Mouse (Mus musculus) forebrain, embryonic 12.5 days (tissue): ENCODE data around the gene Akap13. TPM values are rescaled to one million over a fixed set of nuclear protein-coding genes. Genes with fewer than 3 reads are reported as not detected.
"Not testable (repeated sequence)": the region's sequence is repeated elsewhere in the genome, so short reads cannot be mapped to it uniquely, and the experiment has no call there.

Experiments used
- ATAC-seq: fragments of 200-750 bp; cut with Nextera tagmentation; 2 replicates; pipeline ENCODE4 v1.8.0; 2017; ENCODE audit warnings: moderate TSS enrichment; ENCODE audit not compliant: low FRiP score
- H3K27ac ChIP-seq: fragments of 300-500 bp; sonication (generic); 2 replicates; pipeline ENCODE4 v1.5.1; 2016; ENCODE audit warnings: mild to moderate bottlenecking
- H3K27me3 ChIP-seq: fragments of 300-500 bp; sonication (generic); 2 replicates; pipeline ENCODE4 v1.6.1; 2016; ENCODE audit warnings: mild to moderate bottlenecking
- H3K36me3 ChIP-seq: fragments of 300-500 bp; sonication (generic); replicated peaks from 2 replicates; pipeline ENCODE4 v1.6.1; 2016; ENCODE audit warnings: mild to moderate bottlenecking
- H3K4me1 ChIP-seq: fragments of 300-500 bp; sonication (generic); 2 replicates; pipeline ENCODE4 v1.6.1; 2016
- H3K4me2 ChIP-seq: fragments of 300-500 bp; sonication (generic); 2 replicates; pipeline ENCODE4 v1.6.1; 2016; ENCODE audit warnings: mild to moderate bottlenecking, moderate library complexity
- H3K4me3 ChIP-seq: fragments of 300-500 bp; sonication (generic); replicated peaks from 2 replicates; pipeline ENCODE4 v1.5.1; 2016; ENCODE audit warnings: mild to moderate bottlenecking
- H3K9ac ChIP-seq: fragments of 300-500 bp; sonication (generic); 2 replicates; pipeline ENCODE4 v1.6.1; 2016; ENCODE audit warnings: mild to moderate bottlenecking
- H3K9me3 ChIP-seq: fragments of 300-500 bp; sonication (generic); 2 replicates; pipeline ENCODE4 v1.6.1; 2016
- WGBS: fragments of 180-500 bp; shearing (Covaris S2); methylation state at CpG from one replicate; pipeline ENCODE4 v1.1.7; 2016; 5-methylcytosine and 5-hydroxymethylcytosine counted together
- polyA plus RNA-seq: library from polyadenylated mRNA; unstranded; fragments of >200 nt; fragmentation: Nextera tagmentation; extraction: Ambion mirVana; gene quantifications from 2 replicates; pipeline ENCODE4 v1.2.1, GENCODE M21; 2016

The Akap13 gene
- polyA plus RNA-seq, 1 experiment from 2014 or later = 27.6 TPM

DNA sequence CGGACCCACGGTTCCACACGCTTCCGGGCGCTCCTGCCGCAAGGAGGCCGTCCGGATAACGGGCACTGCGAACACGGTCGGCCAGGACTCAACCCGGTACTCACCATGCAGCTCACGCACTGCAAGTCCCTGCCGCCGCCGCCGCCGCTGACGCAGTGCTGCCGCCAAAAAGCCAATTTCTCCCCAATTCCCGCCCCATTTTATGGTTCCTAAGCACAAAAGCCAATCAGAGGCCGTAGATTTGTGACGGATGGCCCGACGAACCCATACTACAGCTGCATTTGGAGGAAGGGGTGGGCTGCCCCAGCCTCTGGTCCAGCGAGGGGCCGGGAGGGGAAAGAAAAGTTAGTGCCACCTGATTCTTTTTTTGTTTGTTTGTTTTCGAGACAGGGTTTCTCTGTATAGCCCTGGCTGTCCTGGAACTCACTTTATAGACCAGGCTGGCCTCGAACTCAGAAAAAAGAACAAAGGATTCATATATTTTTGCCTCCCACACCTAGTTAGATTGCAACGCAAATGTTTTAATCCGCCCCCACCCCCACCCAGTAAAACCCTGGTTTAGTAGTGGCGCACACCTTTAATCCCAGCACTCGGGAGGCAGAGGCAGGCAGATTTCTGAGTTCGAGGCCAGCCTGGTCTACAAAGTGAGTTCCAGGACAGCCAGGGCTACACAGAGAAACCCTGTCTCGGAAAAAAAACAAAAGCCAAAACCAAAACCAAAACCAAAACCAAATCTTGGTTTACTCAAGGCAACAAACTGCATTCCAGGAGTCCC is 326.8 kb downstream of the Akap13 start:
- peaks cover 17% of the 10 kb centered on the region for H3K36me3 ChIP-seq
- H3K9me3 ChIP-seq = no peaks in the 10 kb centered on the region
- ATAC-seq = peak; percentile 96
- no peaks in the 10 kb centered on the region for H3K27me3 ChIP-seq
- no peak overlapping the region for H3K27ac ChIP-seq
- peak overlapping the region; percentile 60 for H3K4me2 ChIP-seq
- WGBS = 11% methylated on average over 36 of the region's 36 CpGs
- H3K4me3 ChIP-seq = peak overlapping the region; percentile 51
- H3K9ac ChIP-seq = peak overlapping the region; percentile 55
- H3K4me1 ChIP-seq = peaks cover 11% of the 10 kb centered on the region

DNA sequence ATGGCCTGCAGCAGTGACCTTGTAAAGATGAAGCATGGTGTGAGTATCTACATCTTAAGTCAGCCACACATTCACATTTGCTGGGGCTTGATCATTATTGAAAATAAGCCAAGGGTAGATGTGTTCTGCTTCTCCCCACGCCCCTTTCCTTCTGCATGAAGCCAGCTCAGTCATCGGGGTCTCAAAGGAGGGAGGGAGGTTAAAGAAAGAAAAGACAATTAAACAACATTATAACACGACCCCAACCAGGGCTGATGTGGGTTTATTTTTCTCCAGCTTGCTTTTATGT is 327.3 kb downstream of the Akap13 start:
- H3K4me1 ChIP-seq = peaks cover 11% of the 10 kb centered on the region
- no peak overlapping the region for H3K27ac ChIP-seq
- no peak for ATAC-seq
- WGBS = 91% methylated on average over 3 of the region's 3 CpGs
- no peaks in the 10 kb centered on the region for H3K9me3 ChIP-seq
- no peaks in the 10 kb centered on the region for H3K27me3 ChIP-seq
- peaks cover 14% of the 10 kb centered on the region for H3K36me3 ChIP-seq
- no peak overlapping the region for H3K4me2 ChIP-seq
- H3K9ac ChIP-seq = no peak overlapping the region
- H3K4me3 ChIP-seq = no peak overlapping the region

DNA sequence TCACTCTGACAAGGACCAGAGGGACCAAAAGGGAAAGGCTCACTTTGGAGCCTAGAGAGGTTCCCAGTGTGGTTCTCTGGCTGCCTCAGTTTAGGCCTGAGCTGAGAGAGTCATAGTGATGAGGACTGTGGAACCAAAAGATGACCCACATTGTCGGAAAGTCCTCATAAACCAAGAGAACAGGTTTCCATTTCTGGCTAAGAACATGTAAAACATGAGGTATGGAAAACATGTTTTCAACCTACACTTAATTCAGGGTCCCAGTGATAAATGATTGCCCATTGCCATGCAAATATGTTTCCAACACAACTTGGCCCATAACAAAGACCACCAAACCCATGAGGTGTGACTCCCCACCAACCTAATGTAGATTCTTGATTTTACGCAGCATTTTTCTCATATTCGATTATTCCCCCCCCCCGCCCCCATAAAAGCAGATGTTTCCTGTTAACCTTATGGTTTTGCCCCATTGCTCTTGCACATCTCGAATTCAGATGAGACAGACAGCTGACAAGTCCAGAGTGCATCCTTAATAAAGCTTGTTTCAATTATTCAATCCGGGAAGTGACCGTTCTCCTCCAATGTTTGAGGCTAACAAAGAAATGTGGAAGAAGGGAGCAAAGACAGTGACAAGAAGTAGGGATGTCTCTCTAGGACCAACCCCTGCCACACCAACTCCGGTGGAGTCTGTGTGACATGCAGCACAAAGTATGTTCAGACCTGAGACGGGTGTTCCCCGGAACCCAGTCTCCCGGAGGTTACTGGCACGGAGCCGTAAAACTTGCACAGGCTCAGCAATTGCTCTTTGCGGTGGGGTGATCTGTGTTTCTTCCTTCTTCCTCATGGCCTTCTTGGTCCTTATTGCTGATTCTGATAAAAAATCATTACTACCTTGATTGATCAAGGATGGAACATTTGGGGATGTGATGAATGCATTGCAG is 330.3 kb downstream of the Akap13 start:
- no peaks in the 10 kb centered on the region for H3K27me3 ChIP-seq
- H3K36me3 ChIP-seq = no peaks in the 10 kb centered on the region
- no peak overlapping the region for H3K4me3 ChIP-seq
- WGBS = 91% methylated on average over 14 of the region's 14 CpGs
- no peak overlapping the region for H3K9ac ChIP-seq
- H3K4me2 ChIP-seq = no peak overlapping the region
- no peak overlapping the region for H3K27ac ChIP-seq
- peaks cover 8% of the 10 kb centered on the region for H3K4me1 ChIP-seq
- H3K9me3 ChIP-seq = no peaks in the 10 kb centered on the region
- no peak for ATAC-seq

DNA sequence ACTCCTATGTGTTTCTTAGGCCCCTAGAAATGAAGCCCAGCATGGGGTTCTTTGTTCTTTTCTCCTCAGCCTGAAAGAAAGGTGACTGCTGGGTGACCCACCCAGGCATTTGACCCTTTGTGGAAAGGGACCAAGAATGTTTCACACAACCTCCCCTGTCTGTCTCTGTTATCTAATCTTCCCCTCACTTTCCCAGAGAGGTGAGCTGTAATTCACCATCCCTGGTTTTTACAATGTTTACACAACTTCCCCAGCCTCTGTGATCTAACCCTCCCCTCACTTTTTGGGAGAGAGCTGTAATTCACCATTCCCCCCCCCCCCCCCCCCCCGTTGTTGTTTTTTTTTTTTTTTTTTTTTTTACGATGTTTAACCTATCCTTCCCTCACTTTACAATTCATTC is 331.5 kb downstream of the Akap13 start:
- WGBS = no CpG with 5 or more reads among the region's 2 CpGs
- Histone ChIP-seq H3K4me3 (no peak overlapping the region), H3K36me3 (no peaks in the 10 kb centered on the region), H3K9ac (no peak overlapping the region), H3K4me2 (no peak overlapping the region), H3K4me1 (no peaks in the 10 kb centered on the region), H3K9me3 (no peaks in the 10 kb centered on the region), H3K27me3 (no peaks in the 10 kb centered on the region), H3K27ac (no peak overlapping the region)
- ATAC-seq = no peak

DNA sequence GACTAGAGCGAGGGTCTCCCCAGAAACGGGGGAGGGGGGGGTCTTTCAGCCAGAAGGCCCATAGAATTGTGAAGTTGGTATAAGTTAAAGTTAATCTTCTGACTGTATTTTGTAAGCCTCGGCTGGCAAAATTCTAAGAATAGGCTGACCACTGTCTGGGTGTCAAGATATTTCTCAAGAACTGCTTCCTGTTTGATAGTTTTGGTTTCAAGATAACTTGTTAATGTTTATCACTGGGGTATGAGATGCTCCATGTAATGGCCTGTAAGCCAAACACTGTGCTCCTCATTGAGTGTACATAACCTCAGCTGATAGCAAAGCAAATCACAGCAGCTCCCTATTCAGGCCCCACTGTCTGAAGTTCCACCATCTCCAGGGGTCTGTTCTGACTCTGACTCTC is 332.0 kb downstream of the Akap13 start:
- Histone ChIP-seq H3K4me1 (no peaks in the 10 kb centered on the region), H3K9ac (no peak overlapping the region), H3K27me3 (no peaks in the 10 kb centered on the region), H3K4me3 (no peak overlapping the region), H3K9me3 (no peaks in the 10 kb centered on the region), H3K4me2 (no peak overlapping the region), H3K27ac (no peak overlapping the region), H3K36me3 (no peaks in the 10 kb centered on the region)
- no peak for ATAC-seq
- 79% methylated on average over 3 of the region's 3 CpGs for WGBS

DNA sequence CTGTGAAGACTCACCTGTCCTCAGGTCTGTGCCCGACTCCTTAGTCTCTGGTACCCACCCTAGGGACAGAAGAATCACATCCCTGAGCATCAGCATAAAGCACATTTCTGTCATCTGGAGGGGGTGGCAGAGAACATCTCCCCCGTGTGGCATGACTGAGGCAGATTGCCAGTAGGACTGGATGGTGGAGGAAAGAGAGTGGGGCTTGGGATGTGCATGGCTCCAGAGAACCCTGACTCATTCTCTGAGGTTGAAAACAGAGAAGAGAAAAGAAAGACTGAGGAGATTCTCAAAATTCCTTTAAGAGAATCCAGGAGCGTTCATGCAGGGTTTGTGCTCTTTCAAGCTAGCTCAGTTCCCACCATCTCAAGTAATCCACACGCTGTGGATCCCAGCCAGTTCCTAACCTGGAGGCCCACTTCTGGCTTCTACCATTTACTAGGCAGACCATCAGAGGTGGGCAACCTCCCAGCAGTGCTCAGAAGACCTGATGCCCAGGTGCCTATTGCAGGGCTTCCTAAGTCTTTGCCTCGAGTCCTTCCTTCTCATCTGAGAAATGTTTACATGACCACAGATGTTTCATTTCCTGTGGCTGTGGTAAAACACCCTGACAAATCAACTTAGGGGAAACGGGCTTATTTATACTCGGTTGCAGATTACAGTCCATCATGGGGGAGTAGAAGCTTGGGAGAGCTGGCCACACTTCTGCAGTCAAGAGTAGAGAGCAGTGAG is 332.9 kb downstream of the Akap13 start:
- H3K36me3 ChIP-seq, H3K9me3 ChIP-seq, H3K4me2 ChIP-seq, H3K4me1 ChIP-seq, ATAC-seq, H3K4me3 ChIP-seq, H3K9ac ChIP-seq, H3K27ac ChIP-seq, H3K27me3 ChIP-seq: not testable (repeated sequence)
- WGBS = 81% methylated on average over 5 of the region's 7 CpGs

DNA sequence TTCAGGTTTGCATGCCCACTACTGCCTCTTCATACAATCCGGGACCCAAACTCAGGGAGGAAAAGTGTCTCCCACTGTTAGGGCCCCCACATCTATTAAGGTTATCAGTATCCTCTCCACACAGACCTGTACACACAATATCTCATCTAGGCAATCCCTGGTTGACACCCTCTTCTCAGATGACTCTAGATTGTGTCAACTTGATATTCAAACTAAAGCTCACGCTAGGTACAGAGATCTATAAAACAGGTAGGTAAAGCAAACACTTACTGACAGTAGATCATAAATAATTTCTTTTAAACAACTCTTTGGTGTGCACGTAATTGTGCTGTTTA is 333.4 kb downstream of the Akap13 start:
- not testable (repeated sequence) for H3K27me3 ChIP-seq, H3K4me1 ChIP-seq, ATAC-seq, H3K9ac ChIP-seq, H3K9me3 ChIP-seq, H3K36me3 ChIP-seq, H3K27ac ChIP-seq, H3K4me3 ChIP-seq, H3K4me2 ChIP-seq
- WGBS = 92% methylated on average over 3 of the region's 3 CpGs

DNA sequence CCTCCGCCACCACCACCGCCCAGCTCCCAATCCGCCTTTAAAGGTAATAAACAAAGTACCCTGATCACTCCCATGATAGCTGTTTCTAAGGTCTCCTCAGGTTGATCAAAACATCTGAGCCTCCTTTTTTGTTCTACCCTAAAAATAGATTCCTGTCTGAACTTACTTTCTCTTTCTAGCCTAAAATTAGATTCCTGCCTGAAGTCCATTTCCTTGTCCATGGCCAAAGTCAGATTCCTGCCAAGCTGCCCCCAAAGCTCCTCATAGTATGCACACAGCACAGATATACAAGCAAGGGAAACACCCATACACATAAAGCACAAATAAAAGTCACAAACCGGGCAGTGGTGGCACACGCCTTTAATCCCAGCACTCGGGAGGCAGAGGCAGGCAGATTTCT is 334.4 kb downstream of the Akap13 start:
- Histone ChIP-seq H3K4me3 (no peak overlapping the region), H3K4me1 (no peaks in the 10 kb centered on the region), H3K9ac (no peak overlapping the region), H3K27me3 (no peaks in the 10 kb centered on the region), H3K27ac (no peak overlapping the region), H3K9me3 (no peaks in the 10 kb centered on the region), H3K36me3 (no peaks in the 10 kb centered on the region), H3K4me2 (no peak overlapping the region)
- 94% methylated on average over 6 of the region's 6 CpGs for WGBS
- no peak for ATAC-seq

DNA sequence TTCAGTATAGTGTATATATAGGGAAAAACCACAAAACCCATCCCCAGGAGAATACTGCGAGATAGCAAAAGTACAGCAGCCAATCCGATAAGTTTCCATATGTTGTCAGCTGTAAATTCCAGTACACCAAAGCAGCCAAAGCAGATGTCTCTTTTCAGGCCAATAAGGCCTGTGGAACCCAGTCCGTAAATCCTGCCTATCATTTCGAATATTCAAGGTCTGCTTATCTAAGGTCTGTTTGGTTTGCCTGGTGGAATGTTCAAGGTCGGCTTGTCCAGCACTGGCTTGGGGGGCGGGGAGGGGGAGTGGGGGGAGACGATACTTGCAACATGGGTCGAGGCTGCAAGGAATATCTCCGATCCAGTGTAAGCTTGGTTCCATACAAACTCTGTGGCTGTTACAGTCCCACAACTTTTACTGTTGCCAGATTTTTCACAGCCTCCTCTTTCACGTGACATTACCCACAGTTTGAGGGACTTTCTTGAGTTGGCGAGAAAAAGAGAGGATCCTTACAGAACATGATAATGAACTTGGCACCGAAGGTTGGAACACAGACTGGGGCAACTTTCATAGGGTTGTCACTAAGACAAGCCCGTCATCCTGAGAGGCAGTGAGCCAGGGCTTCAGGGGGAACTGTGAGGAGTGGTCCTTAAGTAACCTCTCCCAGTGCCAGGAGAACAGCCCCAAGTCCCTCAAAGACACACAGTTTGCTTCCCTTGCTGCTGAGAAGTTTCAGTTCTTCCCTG is 335.9 kb downstream of the Akap13 start:
- not testable (repeated sequence) for H3K36me3 ChIP-seq, H3K4me1 ChIP-seq, H3K27me3 ChIP-seq, H3K9ac ChIP-seq, H3K4me2 ChIP-seq, ATAC-seq, H3K4me3 ChIP-seq, H3K9me3 ChIP-seq, H3K27ac ChIP-seq
- WGBS = 90% methylated on average over 13 of the region's 13 CpGs

DNA sequence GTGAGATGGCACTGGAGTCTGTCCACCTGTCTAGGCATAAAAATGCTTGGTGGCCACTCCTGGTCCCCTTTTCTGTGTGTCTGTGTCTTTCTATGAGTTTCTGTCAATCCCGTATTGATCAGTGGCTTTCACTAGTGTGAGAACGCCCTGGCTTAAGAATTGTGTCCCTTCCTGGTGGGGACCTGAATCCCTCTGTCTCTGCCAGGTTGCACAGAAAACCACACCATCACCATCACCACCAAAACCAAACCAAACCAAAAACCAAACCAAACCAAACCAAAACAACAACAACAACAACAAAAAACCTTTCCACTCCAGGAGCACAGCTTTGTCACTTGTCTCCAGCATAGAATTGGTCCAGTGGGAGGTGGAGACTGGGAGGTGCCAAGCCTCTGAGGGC is 337.8 kb downstream of the Akap13 start:
- 64% methylated on average over 2 of the region's 2 CpGs for WGBS
- no peak overlapping the region for H3K27ac ChIP-seq
- no peak for ATAC-seq
- no peaks in the 10 kb centered on the region for H3K27me3 ChIP-seq
- no peak overlapping the region for H3K9ac ChIP-seq
- H3K4me1 ChIP-seq = peaks cover 5% of the 10 kb centered on the region; the same call in 1 of the 2 replicates
- no peak overlapping the region for H3K4me3 ChIP-seq
- H3K36me3 ChIP-seq = no peaks in the 10 kb centered on the region
- no peaks in the 10 kb centered on the region for H3K9me3 ChIP-seq
- no peak overlapping the region for H3K4me2 ChIP-seq

DNA sequence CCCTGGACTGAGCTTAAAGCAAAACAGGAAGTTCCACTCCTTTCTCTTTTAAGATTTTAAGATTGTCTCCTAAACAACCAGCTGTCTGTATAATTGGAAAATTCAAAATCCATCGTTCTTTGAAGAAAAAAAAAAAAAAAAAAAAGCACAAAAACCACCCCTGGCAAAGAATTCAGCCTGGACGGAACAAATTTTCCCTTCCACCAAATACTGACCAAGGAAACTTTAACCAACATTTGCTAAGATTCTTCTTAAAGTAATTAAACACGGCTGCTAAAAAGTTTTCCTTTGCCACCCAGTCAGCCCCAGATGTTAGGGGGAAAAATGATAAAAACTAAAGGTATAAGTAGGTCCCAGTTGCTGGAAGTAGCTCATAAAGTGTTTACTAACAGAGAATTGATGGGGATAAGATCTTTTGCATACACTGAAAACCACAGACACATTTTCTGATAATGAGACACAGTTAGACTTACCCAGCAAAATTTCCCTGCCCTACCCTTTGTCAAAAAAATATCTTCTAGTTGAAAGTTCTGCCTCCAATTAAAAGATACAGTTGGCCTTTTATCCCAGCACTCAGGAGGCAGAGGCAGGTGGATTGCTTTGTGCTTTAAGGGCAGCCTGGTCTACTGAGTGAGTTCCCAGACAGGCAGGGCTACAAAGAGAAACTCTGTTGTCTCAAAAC is 338.5 kb downstream of the Akap13 start:
- H3K4me3 ChIP-seq = no peak overlapping the region
- no peak overlapping the region for H3K27ac ChIP-seq
- no peaks in the 10 kb centered on the region for H3K36me3 ChIP-seq
- ATAC-seq = no peak
- no peaks in the 10 kb centered on the region for H3K27me3 ChIP-seq
- H3K9me3 ChIP-seq = no peaks in the 10 kb centered on the region
- WGBS = 60% methylated on average over 3 of the region's 3 CpGs
- H3K4me1 ChIP-seq = peaks cover 5% of the 10 kb centered on the region; the same call in 1 of the 2 replicates
- H3K4me2 ChIP-seq = no peak overlapping the region
- H3K9ac ChIP-seq = no peak overlapping the region
